Mouse (Mus musculus) MEL (cell line): ENCODE measurements around the gene Chl1. TPM values are rescaled to one million over a fixed set of nuclear protein-coding genes. Genes with fewer than 3 reads are reported as not detected.

Experiments
- DNase-seq: peaks from one replicate; pipeline ENCODE4 v3.0.0; 2011; ENCODE audit warnings: low read depth, low spot score
- H3K27ac ChIP-seq: 2 replicates; pipeline ENCODE4 v1.5.1; 2012; ENCODE audit warnings: low read depth, mild to moderate bottlenecking, control low read depth, low read length, moderate library complexity; ENCODE audit not compliant: control insufficient read depth
- H3K27me3 ChIP-seq, 2 experiments: fragments of 150-350 bp in 1 of 2; sonication (generic) in 1 of 2; 2 replicates each; pipeline ENCODE4 v1.6.1; 2012; ENCODE audit warnings: low read length in 2 of 2, mild to moderate bottlenecking in 2 of 2, improper control_type of control experiment in 1 of 2, moderate library complexity in 1 of 2; ENCODE audit not compliant: insufficient read depth in 2 of 2, control insufficient read depth in 1 of 2
- H3K36me3 ChIP-seq, 2 experiments: 2 replicates each; pipeline ENCODE4 v1.6.1; 2012 to 2014; ENCODE audit warnings: low read length in 2 of 2, improper control_type of control experiment in 1 of 2, inconsistent platforms in 1 of 2, mild to moderate bottlenecking in 1 of 2; ENCODE audit not compliant: insufficient read depth in 2 of 2, control insufficient read depth in 1 of 2
- H3K4me1 ChIP-seq, 2 experiments: fragments of 150-350 bp in 1 of 2; sonication (generic) in 1 of 2; 2 replicates each; pipeline ENCODE4 v1.6.1; 2012; ENCODE audit warnings: low read length in 2 of 2, improper control_type of control experiment in 1 of 2, mild to moderate bottlenecking in 1 of 2; ENCODE audit not compliant: insufficient read depth in 2 of 2, control insufficient read depth in 1 of 2
- H3K4me3 ChIP-seq, 2 experiments: fragments of 150-350 bp in 1 of 2; sonication (generic) in 1 of 2; 2 replicates each; pipeline ENCODE4 v1.5.1; 2012; ENCODE audit warnings: low read depth in 2 of 2, low read length in 2 of 2, mild to moderate bottlenecking in 2 of 2, moderate library complexity in 2 of 2, control low read depth in 1 of 2, improper control_type of control experiment in 1 of 2; ENCODE audit not compliant: control insufficient read depth in 1 of 2, insufficient read depth in 1 of 2
- H3K79me2 ChIP-seq: 2 replicates; pipeline ENCODE4 v1.6.1; 2012; ENCODE audit warnings: mild to moderate bottlenecking, low read length, moderate library complexity; ENCODE audit not compliant: control insufficient read depth, poor library complexity, insufficient read depth
- H3K9ac ChIP-seq: 2 replicates; pipeline ENCODE4 v1.6.1; 2012; ENCODE audit warnings: low read depth, mild to moderate bottlenecking, control low read depth, low read length, moderate library complexity; ENCODE audit not compliant: control insufficient read depth, poor library complexity, severe bottlenecking
- H3K9me3 ChIP-seq: fragments of 150-350 bp; sonication (generic); replicated peaks from 2 replicates; pipeline ENCODE4 v1.6.1; 2012; ENCODE audit warnings: mild to moderate bottlenecking, low read length, improper control_type of control experiment, moderate library complexity; ENCODE audit not compliant: insufficient read depth
- BHLHE40 ChIP-seq: IDR thresholded peaks from 2 replicates; pipeline ENCODE4 v1.6.1; 2012; ENCODE audit warnings: low read depth, mild to moderate bottlenecking, inconsistent platforms, low read length, improper control_type of control experiment, borderline replicate concordance
- CHD1 ChIP-seq: IDR thresholded peaks from 2 replicates; pipeline ENCODE4 v1.6.1; 2012; ENCODE audit warnings: low read depth, mild to moderate bottlenecking, inconsistent platforms, low read length, improper control_type of control experiment
- CTCF ChIP-seq, 3 experiments: IDR thresholded peaks in 2 of 3; conservative IDR thresholded peaks in 1 of 3; 2 replicates each; pipeline ENCODE4 v1.5.1; 2011 to 2012; ENCODE audit warnings: low read length in 3 of 3, low read depth in 2 of 3, mild to moderate bottlenecking in 2 of 3, improper control_type of control experiment in 1 of 3, inconsistent platforms in 1 of 3, mixed read lengths in 1 of 3, moderate library complexity in 1 of 3; ENCODE audit not compliant: control insufficient read depth in 1 of 3, insufficient read depth in 1 of 3, poor library complexity in 1 of 3, severe bottlenecking in 1 of 3
- ELF1 ChIP-seq: IDR thresholded peaks from 2 replicates; pipeline ENCODE4 v1.6.1; 2014; ENCODE audit warnings: low read depth, mild to moderate bottlenecking, inconsistent platforms, low read length, improper control_type of control experiment, moderate library complexity
- ETS1 ChIP-seq: IDR thresholded peaks from 2 replicates; pipeline ENCODE4 v1.6.1; 2012; ENCODE audit warnings: low read depth, mild to moderate bottlenecking, inconsistent platforms, low read length, improper control_type of control experiment, moderate library complexity
- GABPA ChIP-seq: IDR thresholded peaks from 2 replicates; pipeline ENCODE4 v1.6.1; 2012; ENCODE audit warnings: low read depth, mild to moderate bottlenecking, inconsistent platforms, low read length, improper control_type of control experiment, moderate library complexity
- HCFC1 ChIP-seq: IDR thresholded peaks from 2 replicates; pipeline ENCODE4 v1.6.1; 2012; ENCODE audit warnings: low read depth, mild to moderate bottlenecking, inconsistent platforms, low read length, improper control_type of control experiment, moderate library complexity
- JUND ChIP-seq: IDR thresholded peaks from 2 replicates; pipeline ENCODE4 v1.6.1; 2011; ENCODE audit warnings: low read depth, mild to moderate bottlenecking, improper control_type of control experiment, low read length
- MAFK ChIP-seq: IDR thresholded peaks from 2 replicates; pipeline ENCODE4 v1.6.1; 2011; ENCODE audit warnings: low read depth, mild to moderate bottlenecking, low read length, improper control_type of control experiment, borderline replicate concordance
- MAX ChIP-seq: IDR thresholded peaks from 2 replicates; pipeline ENCODE4 v1.6.1; 2011; ENCODE audit warnings: low read length, improper control_type of control experiment
- MXI1 ChIP-seq: IDR thresholded peaks from 2 replicates; pipeline ENCODE4 v1.6.1; 2011; ENCODE audit warnings: mild to moderate bottlenecking, low read depth, low read length, improper control_type of control experiment
- NELFE ChIP-seq: IDR thresholded peaks from 2 replicates; pipeline ENCODE4 v1.6.1; 2011; ENCODE audit warnings: low read depth, low read length, improper control_type of control experiment
- POLR2AphosphoS2 ChIP-seq: IDR thresholded peaks from 2 replicates; pipeline ENCODE4 v1.6.1; 2011; ENCODE audit warnings: low read length, improper control_type of control experiment
- RAD21 ChIP-seq: IDR thresholded peaks from 2 replicates; pipeline ENCODE4 v1.6.1; 2011; ENCODE audit warnings: mild to moderate bottlenecking, low read depth, low read length, improper control_type of control experiment
- TCF12 ChIP-seq: IDR thresholded peaks from 2 replicates; pipeline ENCODE4 v1.6.1; 2014; ENCODE audit warnings: low read depth, mild to moderate bottlenecking, inconsistent platforms, low read length, improper control_type of control experiment, moderate library complexity
- UBTF ChIP-seq: IDR thresholded peaks from 2 replicates; pipeline ENCODE4 v1.6.1; 2012; ENCODE audit warnings: low read depth, mild to moderate bottlenecking, inconsistent platforms, low read length, improper control_type of control experiment, moderate library complexity, borderline replicate concordance; ENCODE audit not compliant: insufficient read depth
- USF1 ChIP-seq: IDR thresholded peaks from 2 replicates; pipeline ENCODE4 v1.6.1; 2014; ENCODE audit warnings: low read depth, mild to moderate bottlenecking, inconsistent platforms, low read length, improper control_type of control experiment, moderate library complexity
- USF2 ChIP-seq, 2 experiments: IDR thresholded peaks; 2 replicates each; pipeline ENCODE4 v1.6.1; 2011 to 2012; ENCODE audit warnings: improper control_type of control experiment in 2 of 2, low read length in 2 of 2, borderline replicate concordance in 1 of 2, inconsistent platforms in 1 of 2, low read depth in 1 of 2, mild to moderate bottlenecking in 1 of 2; ENCODE audit not compliant: insufficient read depth in 1 of 2
- ZKSCAN1 ChIP-seq: IDR thresholded peaks from 2 replicates; pipeline ENCODE4 v1.6.1; 2012; ENCODE audit warnings: low read depth, mild to moderate bottlenecking, inconsistent platforms, low read length, improper control_type of control experiment, moderate library complexity
- ZNF384 ChIP-seq: IDR thresholded peaks from 2 replicates; pipeline ENCODE4 v1.6.1; 2012; ENCODE audit warnings: low read depth, mild to moderate bottlenecking, inconsistent platforms, low read length, improper control_type of control experiment
- polyA plus RNA-seq, 2 experiments: library from polyadenylated mRNA; stranded (reverse) in 1 of 2; unstranded in 1 of 2; fragments of >175 nt in 1 of 2; fragments of >200 nt in 1 of 2; gene quantifications; 2 replicates each; pipeline versions ENCODE4 v1.2.1 to v1.2.4; 2012; ENCODE audit warnings: low replicate concordance in 2 of 2, low read depth in 1 of 2; ENCODE audit not compliant: insufficient read length in 2 of 2, insufficient read depth in 1 of 2, missing spikeins in 1 of 2
- total RNA-seq: library from RNA; depleted of rRNA; stranded (reverse); fragments of 300-350 nt; gene quantifications from 2 replicates; pipeline ENCODE4 v1.2.3, GENCODE M21; 2012

Gene Chl1
- total and polyA plus RNA-seq, 3 experiments: not detected

- TF ChIP-seq POLR2AphosphoS2: no peak
- Histone ChIP-seq H3K27me3 (no peaks in the 10 kb centered on the region), H3K4me3 (no peak overlapping the region), H3K79me2 (no peaks in the 10 kb centered on the region), H3K27ac (no peak overlapping the region), H3K9ac (no peak overlapping the region), H3K9me3 (no peaks in the 10 kb centered on the region), H3K4me1 (no peaks in the 10 kb centered on the region), H3K36me3 (no peaks in the 10 kb centered on the region)
- no peak for DNase-seq
Measured at GRCm38 (mm10) chr6:103632856-103633255, 122.5 kb downstream of the Chl1 start.

- no peak for DNase-seq
- TF ChIP-seq ETS1: no peak
- no peak for TF ChIP-seq MXI1
- TF ChIP-seq HCFC1: no peak
- TF ChIP-seq MAFK: no peak
- TF ChIP-seq RAD21: no peak
- no peak for TF ChIP-seq JUND
- TF ChIP-seq GABPA: no peak
- no peak for TF ChIP-seq BHLHE40
- TF ChIP-seq TCF12: no peak
- no peak for TF ChIP-seq ELF1
- TF ChIP-seq ZKSCAN1: no peak
- TF ChIP-seq ZNF384: no peak
- TF ChIP-seq POLR2AphosphoS2: no peak
- no peak for TF ChIP-seq UBTF
- TF ChIP-seq USF2 (IDR thresholded peaks at IDR 0.05; ENCODE audit: borderline replicate concordance in 1 of 2, insufficient read depth in 1 of 2, low read depth in 1 of 2, low read length in 2 of 2): no peak
- TF ChIP-seq CTCF (IDR thresholded peaks at IDR 0.05 in 2 of 3, conservative IDR thresholded peaks at IDR 0.05 in 1 of 3; ENCODE audit: control insufficient read depth in 1 of 3, insufficient read depth in 1 of 3, low read depth in 2 of 3, low read length in 3 of 3, poor library complexity in 1 of 3, severe bottlenecking in 1 of 3): no peak
- no peak for TF ChIP-seq MAX
- TF ChIP-seq CHD1: no peak
- TF ChIP-seq NELFE: no peak
- no peak for TF ChIP-seq USF1
- TF ChIP-seq, all 39 proteins: peak for 0
- Histone ChIP-seq H3K9me3 (no peaks in the 10 kb centered on the region), H3K4me3 (no peak overlapping the region), H3K4me1 (no peaks in the 10 kb centered on the region), H3K79me2 (no peaks in the 10 kb centered on the region), H3K36me3 (no peaks in the 10 kb centered on the region), H3K27ac (no peak overlapping the region), H3K27me3 (no peaks in the 10 kb centered on the region), H3K9ac (no peak overlapping the region)
Measured at GRCm38 (mm10) chr6:103656778-103657177, 146.4 kb downstream of the Chl1 start.
